Mouse (Mus musculus): ENCODE measurements around the gene Spata20. TPM values are rescaled to one million over a fixed set of nuclear protein-coding genes. Genes with fewer than 3 reads are reported as not detected.

Gene Spata20
- 1.1 TPM in 2 replicates for polyA plus RNA-seq (2012; rRNA removed)

DNA sequence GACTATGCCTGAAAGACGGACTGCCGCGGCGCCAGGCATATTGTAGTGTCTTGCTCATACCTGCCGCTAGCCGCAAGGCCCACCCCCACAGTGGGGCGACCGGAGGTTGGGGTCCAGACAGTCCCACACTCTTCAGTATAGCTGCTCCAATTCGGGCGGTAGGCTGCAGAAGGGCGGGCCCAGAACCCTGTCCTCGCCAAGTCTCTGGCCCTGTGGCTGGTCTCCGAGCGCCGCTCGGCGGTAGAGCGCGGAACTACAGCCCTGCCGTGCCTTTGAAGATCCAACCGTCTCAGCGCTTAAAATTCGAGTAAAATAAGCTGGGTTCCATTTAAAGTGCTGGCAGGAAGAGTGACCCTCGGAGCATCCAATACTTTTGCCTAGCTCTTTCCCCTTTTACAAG is at the start of gene Spata20:
TSS of gene Spata20 (minus strand) at position 179 of the 400 bp plus-strand sequence.
- DNase-seq = peak; percentile 82
- no peak within 1 kb of the TSS for H3K4me3 ChIP-seq (ENCODE audit: insufficient read depth, low read depth, low read length)
- TF ChIP-seq POLR2A (IDR thresholded peaks at IDR 0.05; ENCODE audit: low read depth, low read length) (no peak), CTCF (conservative IDR thresholded peaks at IDR 0.05; ENCODE audit: insufficient read depth, insufficient read length, low read depth, low read length) (peak; percentile 90)

DNA sequence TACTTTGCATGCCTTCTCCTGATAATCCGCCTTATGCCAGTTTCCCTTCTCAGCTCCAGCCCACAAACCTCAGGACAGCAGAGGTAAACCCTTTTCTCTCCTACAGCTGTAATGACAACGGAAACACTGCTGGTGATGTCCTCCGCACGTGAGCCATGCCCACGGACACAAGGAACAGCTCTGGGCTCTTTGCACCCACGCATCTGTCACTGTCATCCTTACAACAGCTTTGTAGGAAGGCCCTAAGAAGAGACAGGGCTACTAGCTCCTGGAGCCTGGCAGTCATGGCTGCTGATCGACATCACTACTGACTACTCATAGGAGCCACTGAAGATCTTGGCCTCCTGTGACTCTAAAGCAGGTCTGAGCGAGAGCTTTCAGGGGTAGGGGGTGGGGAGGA is 47.2 kb upstream of the Spata20 start:
- TF ChIP-seq CTCF (conservative IDR thresholded peaks at IDR 0.05; ENCODE audit: insufficient read depth, insufficient read length, low read depth, low read length) (no peak), POLR2A (IDR thresholded peaks at IDR 0.05; ENCODE audit: low read depth, low read length) (no peak)
- Histone ChIP-seq H3K27ac (ENCODE audit: insufficient read depth, low read depth, low read length) (no peak overlapping the region), H3K36me3 (ENCODE audit: control insufficient read depth, insufficient read depth, low read length) (no peaks in the 10 kb centered on the region), H3K4me1 (ENCODE audit: control insufficient read depth, insufficient read depth, low read length) (no peaks in the 10 kb centered on the region), H3K4me3 (ENCODE audit: insufficient read depth, low read depth, low read length) (no peak overlapping the region), H3K27me3 (replicated peaks; ENCODE audit: control insufficient read depth, insufficient read depth, low read length) (no peaks in the 10 kb centered on the region)
- no peak for DNase-seq
- 82% methylated on average over 8 of the region's 8 CpGs for WGBS

More for the DNA sequence above, at the start of gene Spata20:
- Histone ChIP-seq H3K36me3 (ENCODE audit: control insufficient read depth, insufficient read depth, low read length) (no peaks in the 10 kb centered on the region), H3K4me1 (ENCODE audit: control insufficient read depth, insufficient read depth, low read length) (no peaks in the 10 kb centered on the region), H3K27ac (ENCODE audit: insufficient read depth, low read depth, low read length) (no peak within 1 kb of the TSS), H3K27me3 (replicated peaks; ENCODE audit: control insufficient read depth, insufficient read depth, low read length) (no peaks in the 10 kb centered on the region)
- WGBS = 5% methylated on average over 24 of the region's 24 CpGs

DNA sequence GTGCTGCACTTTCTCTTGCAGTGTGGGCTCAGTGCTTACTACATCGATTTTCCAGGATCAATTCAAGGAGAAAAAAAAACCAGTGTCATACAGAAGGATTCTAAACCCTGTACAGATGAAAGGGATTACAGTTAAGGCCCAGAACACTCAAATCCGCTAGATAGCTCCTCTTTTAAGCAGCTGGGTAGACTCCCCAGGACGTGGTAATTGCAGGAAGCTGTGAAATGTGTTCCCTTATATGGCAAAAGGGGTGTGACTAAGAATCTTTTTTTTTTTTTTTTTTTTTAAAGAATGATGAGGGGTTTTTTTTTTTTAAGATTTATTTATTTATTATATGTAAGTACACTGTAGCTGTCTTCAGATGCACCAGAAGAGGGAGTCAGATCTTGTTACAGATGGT is 42.9 kb upstream of the Spata20 start:
- DNase-seq = no peak
- 70% methylated on average over 3 of the region's 3 CpGs for WGBS
- Histone ChIP-seq H3K4me1 (ENCODE audit: control insufficient read depth, insufficient read depth, low read length) (no peaks in the 10 kb centered on the region), H3K27ac (ENCODE audit: insufficient read depth, low read depth, low read length) (no peak overlapping the region), H3K36me3 (ENCODE audit: control insufficient read depth, insufficient read depth, low read length) (no peaks in the 10 kb centered on the region), H3K4me3 (ENCODE audit: insufficient read depth, low read depth, low read length) (no peak overlapping the region), H3K27me3 (replicated peaks; ENCODE audit: control insufficient read depth, insufficient read depth, low read length) (no peaks in the 10 kb centered on the region)
- TF ChIP-seq POLR2A (IDR thresholded peaks at IDR 0.05; ENCODE audit: low read depth, low read length) (no peak), CTCF (conservative IDR thresholded peaks at IDR 0.05; ENCODE audit: insufficient read depth, insufficient read length, low read depth, low read length) (no peak)

DNA sequence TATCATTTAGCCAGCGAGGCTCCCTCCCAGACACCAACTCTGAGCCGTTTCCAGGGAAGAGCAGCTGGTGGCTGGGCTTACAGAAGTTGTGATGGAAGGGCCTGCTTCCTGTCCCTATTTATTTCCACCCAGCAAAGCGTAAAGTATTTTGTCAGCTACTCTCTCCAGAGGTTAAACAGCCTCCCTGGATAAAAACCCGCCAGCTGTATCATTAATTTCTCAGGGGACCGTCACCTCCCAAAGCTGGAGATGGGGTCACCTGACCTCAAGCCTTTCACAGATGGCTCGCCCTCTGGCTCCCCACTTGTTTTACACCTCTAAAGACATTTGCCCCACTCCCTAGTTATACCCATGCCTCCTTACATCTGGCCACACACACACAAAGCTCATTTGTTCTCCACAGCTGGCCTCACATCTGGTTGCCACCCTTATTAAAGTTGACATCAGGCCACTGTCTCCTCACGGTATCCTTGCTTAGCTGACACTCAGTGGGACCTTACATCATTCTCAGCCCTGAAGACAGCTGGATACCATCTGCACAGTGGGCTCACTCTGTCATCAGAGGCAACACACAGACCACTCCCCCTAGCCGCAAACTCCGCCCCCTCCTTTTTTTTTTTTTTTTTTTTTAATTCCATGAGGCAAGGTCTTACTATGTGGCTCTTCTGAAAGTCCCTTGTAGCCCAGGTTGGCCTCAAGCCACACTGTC is 40.3 kb upstream of the Spata20 start:
- WGBS = 59% methylated on average over 9 of the region's 9 CpGs
- no peaks in the 10 kb centered on the region for H3K36me3 ChIP-seq (ENCODE audit: control insufficient read depth, insufficient read depth, low read length)
- H3K27me3 ChIP-seq (replicated peaks; ENCODE audit: control insufficient read depth, insufficient read depth, low read length) = no peaks in the 10 kb centered on the region
- no peak for TF ChIP-seq CTCF (conservative IDR thresholded peaks at IDR 0.05; ENCODE audit: insufficient read depth, insufficient read length, low read depth, low read length)
- TF ChIP-seq POLR2A (IDR thresholded peaks at IDR 0.05; ENCODE audit: low read depth, low read length) = no peak
- no peak for DNase-seq
- no peak overlapping the region for H3K27ac ChIP-seq (ENCODE audit: insufficient read depth, low read depth, low read length)
- no peak overlapping the region for H3K4me3 ChIP-seq (ENCODE audit: insufficient read depth, low read depth, low read length)
- no peaks in the 10 kb centered on the region; the same call in 1 of the 2 replicates for H3K4me1 ChIP-seq (ENCODE audit: control insufficient read depth, insufficient read depth, low read length)

DNA sequence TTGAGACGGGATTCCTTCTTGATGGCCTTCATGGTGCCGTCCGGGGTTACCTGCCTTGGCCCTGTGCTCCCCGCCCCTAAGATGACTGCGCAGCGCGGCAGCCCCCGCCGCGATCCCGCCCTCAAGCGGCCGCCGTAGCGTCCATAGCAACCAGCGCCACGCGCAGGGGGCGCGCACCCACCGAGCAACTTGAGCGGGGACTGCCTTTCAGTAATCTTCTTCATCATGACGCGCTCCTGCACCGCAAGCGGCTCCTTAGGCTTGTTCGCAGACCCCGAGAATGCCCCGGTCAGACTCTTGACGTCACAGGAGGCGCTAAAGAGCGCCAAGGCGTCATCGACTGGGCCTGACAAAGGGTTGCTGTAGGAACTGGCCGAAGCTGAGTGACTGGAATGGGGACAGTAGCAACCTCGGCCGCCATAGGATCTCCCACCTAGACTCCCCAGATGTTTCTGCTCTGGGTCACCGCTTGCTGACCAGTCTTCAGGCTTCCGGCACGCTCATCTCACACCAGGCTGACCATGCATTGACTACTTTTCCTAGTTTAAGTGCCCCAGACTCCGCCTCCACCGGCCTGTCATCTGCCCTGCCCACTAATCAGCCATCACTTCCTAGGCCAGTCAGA is 35.4 kb upstream of the Spata20 start, which contains the start of gene Mycbpap:
TSS of gene Mycbpap (minus strand) at position 524 of the 625 bp plus-strand sequence.
- H3K27me3 ChIP-seq (replicated peaks; ENCODE audit: control insufficient read depth, insufficient read depth, low read length) = no peaks in the 10 kb centered on the region
- TF ChIP-seq POLR2A (IDR thresholded peaks at IDR 0.05; ENCODE audit: low read depth, low read length) (no peak), CTCF (conservative IDR thresholded peaks at IDR 0.05; ENCODE audit: insufficient read depth, insufficient read length, low read depth, low read length) (no peak)
- H3K4me3 ChIP-seq (ENCODE audit: insufficient read depth, low read depth, low read length) = peak within 1 kb of the TSS; percentile 53
- DNase-seq = peak; percentile 72
- H3K27ac ChIP-seq (ENCODE audit: insufficient read depth, low read depth, low read length) = peak within 1 kb of the TSS; percentile 69
- no peaks in the 10 kb centered on the region for H3K36me3 ChIP-seq (ENCODE audit: control insufficient read depth, insufficient read depth, low read length)
- H3K4me1 ChIP-seq (ENCODE audit: control insufficient read depth, insufficient read depth, low read length) = no peaks in the 10 kb centered on the region; the same call in 1 of the 2 replicates
- 2% methylated on average over 42 of the region's 42 CpGs for WGBS

DNA sequence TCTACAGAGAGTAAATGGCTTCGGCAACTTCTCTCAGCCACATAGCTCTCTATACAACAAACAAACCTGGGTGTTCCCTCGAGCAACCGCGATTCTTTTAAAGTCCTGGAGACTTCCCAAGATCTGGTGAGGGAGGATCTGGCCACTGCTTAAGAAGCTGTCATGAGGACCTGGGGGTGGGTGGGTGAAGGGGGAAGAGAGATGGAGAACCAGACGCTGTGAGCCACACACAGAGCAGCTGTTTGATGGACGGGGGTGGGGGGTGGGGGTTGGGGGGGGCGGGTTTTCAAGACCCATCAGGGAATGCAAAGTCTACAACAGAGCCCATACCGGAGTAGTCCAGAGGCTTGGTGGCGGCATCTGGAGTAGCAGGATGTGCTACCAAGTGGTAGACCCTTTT is 27.5 kb upstream of the Spata20 start:
- no peak for DNase-seq
- TF ChIP-seq POLR2A (IDR thresholded peaks at IDR 0.05; ENCODE audit: low read depth, low read length) (no peak), CTCF (conservative IDR thresholded peaks at IDR 0.05; ENCODE audit: insufficient read depth, insufficient read length, low read depth, low read length) (no peak)
- no peak overlapping the region for H3K27ac ChIP-seq (ENCODE audit: insufficient read depth, low read depth, low read length)
- H3K36me3 ChIP-seq (ENCODE audit: control insufficient read depth, insufficient read depth, low read length) = no peaks in the 10 kb centered on the region
- WGBS = 56% methylated on average over 9 of the region's 9 CpGs
- H3K27me3 ChIP-seq (replicated peaks; ENCODE audit: control insufficient read depth, insufficient read depth, low read length) = no peaks in the 10 kb centered on the region
- no peak overlapping the region for H3K4me3 ChIP-seq (ENCODE audit: insufficient read depth, low read depth, low read length)
- no peaks in the 10 kb centered on the region; the same call in 1 of the 2 replicates for H3K4me1 ChIP-seq (ENCODE audit: control insufficient read depth, insufficient read depth, low read length)

DNA sequence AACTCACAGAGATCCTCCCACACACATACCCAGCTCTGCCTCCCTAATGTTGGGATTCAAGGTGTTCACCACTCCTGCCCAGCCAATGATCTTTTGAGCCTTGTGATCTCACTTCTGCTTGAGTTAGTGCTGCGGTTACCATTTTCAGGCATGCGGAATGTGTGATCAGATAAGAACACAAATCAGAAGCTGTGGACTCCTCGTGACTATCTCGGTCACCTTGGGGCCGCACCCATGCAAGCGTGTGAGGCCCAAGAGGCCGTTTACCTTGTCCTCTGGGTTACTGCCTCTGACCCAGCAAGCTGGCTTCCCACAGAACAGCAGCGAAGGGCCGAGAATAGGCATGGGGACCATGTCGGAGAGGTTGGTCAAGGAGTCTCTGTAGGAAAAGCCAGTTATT is 23.0 kb upstream of the Spata20 start:
- 58% methylated on average over 10 of the region's 10 CpGs for WGBS
- Histone ChIP-seq H3K4me3 (ENCODE audit: insufficient read depth, low read depth, low read length) (no peak overlapping the region), H3K36me3 (ENCODE audit: control insufficient read depth, insufficient read depth, low read length) (no peaks in the 10 kb centered on the region), H3K27ac (ENCODE audit: insufficient read depth, low read depth, low read length) (peak overlapping the region; percentile 10; the same call in 1 of the 2 replicates), H3K27me3 (replicated peaks; ENCODE audit: control insufficient read depth, insufficient read depth, low read length) (no peaks in the 10 kb centered on the region), H3K4me1 (ENCODE audit: control insufficient read depth, insufficient read depth, low read length) (no peaks in the 10 kb centered on the region; the same call in 1 of the 2 replicates)
- peak; percentile 61 for DNase-seq
- TF ChIP-seq POLR2A (IDR thresholded peaks at IDR 0.05; ENCODE audit: low read depth, low read length) = no peak
- TF ChIP-seq CTCF (conservative IDR thresholded peaks at IDR 0.05; ENCODE audit: insufficient read depth, insufficient read length, low read depth, low read length) = no peak

Data from kidney, adult 2 months (tissue).